Mouse (Mus musculus) small intestine, adult 2 months (tissue): ENCODE data around the gene Tspan9. TPM values are rescaled to one million over a fixed set of nuclear protein-coding genes. Genes with fewer than 3 reads are reported as not detected.

Experiments used
- H3K27ac ChIP-seq: fragments of 200-500 bp; 2 replicates; pipeline ENCODE4 v1.5.1; 2012; ENCODE audit warnings: low read depth, low read length, control low read depth, inconsistent platforms; ENCODE audit not compliant: insufficient read depth
- H3K27me3 ChIP-seq: fragments of 200-500 bp; 2 replicates; pipeline ENCODE4 v1.6.1; 2012; ENCODE audit warnings: mild to moderate bottlenecking, moderate library complexity, low read length, inconsistent platforms; ENCODE audit not compliant: control insufficient read depth, insufficient read depth
- H3K36me3 ChIP-seq: fragments of 200-500 bp; 2 replicates; pipeline ENCODE4 v1.6.1; 2012; ENCODE audit warnings: mild to moderate bottlenecking, low read length, control low read depth, inconsistent platforms; ENCODE audit not compliant: control insufficient read depth, insufficient read depth
- H3K4me1 ChIP-seq: fragments of 200-500 bp; 2 replicates; pipeline ENCODE4 v1.6.1; 2012; ENCODE audit warnings: low read length, inconsistent platforms, mixed read lengths; ENCODE audit not compliant: control insufficient read depth, insufficient read depth, insufficient read length
- H3K4me3 ChIP-seq: fragments of 200-500 bp; 2 replicates; pipeline ENCODE4 v1.5.1; 2012; ENCODE audit warnings: low read depth, mild to moderate bottlenecking, control low read depth, inconsistent platforms, low read length, moderate library complexity
- CTCF ChIP-seq: fragments of 200-500 bp; IDR thresholded peaks from 2 replicates; pipeline ENCODE4 v1.5.1; 2012; ENCODE audit warnings: low read depth, mild to moderate bottlenecking, control low read depth, inconsistent platforms, low read length, moderate library complexity, mixed read lengths; ENCODE audit not compliant: insufficient replicate concordance, insufficient read length; ENCODE audit errors: extremely low read depth
- POLR2A ChIP-seq: fragments of 200-500 bp; IDR thresholded peaks from 2 replicates; pipeline ENCODE4 v1.6.1; 2012; ENCODE audit warnings: low read depth, mild to moderate bottlenecking, control low read depth, inconsistent platforms, low read length, moderate library complexity
- WGBS: fragments of 180-500 bp; shearing (Covaris S2); methylation state at CpG from one replicate; pipeline ENCODE4 v1.1.7; 2018; 5-methylcytosine and 5-hydroxymethylcytosine counted together
- polyA plus RNA-seq: library from polyadenylated mRNA; depleted of rRNA; stranded (reverse); fragments of >200 nt; gene quantifications from 2 replicates; pipeline ENCODE4 v1.2.3, GENCODE M21; 2012

Tspan9 gene
- polyA plus RNA-seq, 1 experiment = 20.6 TPM

GRCm38 (mm10) chr6:128103874-128104273, 39.5 kb downstream of the Tspan9 start:
- H3K4me1 ChIP-seq = 0 out of 2 replicates have a peak, but pooled peaks cover 2% of the 10 kb centered on the region
- H3K27ac ChIP-seq = no peak overlapping the region
- 56% methylated on average over 5 of the region's 5 CpGs for WGBS

GRCm38 (mm10) chr6:128102296-128102999, 40.9 kb downstream of the Tspan9 start:
- Histone ChIP-seq H3K36me3 (no peaks in the 10 kb centered on the region), H3K27me3 (no peaks in the 10 kb centered on the region), H3K27ac (peak overlapping the region; percentile 13; the same call in 1 of the 2 replicates), H3K4me1 (0 out of 2 replicates have a peak, but pooled peaks cover 2% of the 10 kb centered on the region), H3K4me3 (no peak overlapping the region)
- 54% methylated on average over 6 of the region's 6 CpGs for WGBS
- TF ChIP-seq POLR2A (no peak), CTCF (no peak)

More at GRCm38 (mm10) chr6:128103874-128104273, 39.5 kb downstream of the Tspan9 start:
- no peak for TF ChIP-seq POLR2A
- TF ChIP-seq CTCF = no peak
- Histone ChIP-seq H3K4me3 (no peak overlapping the region), H3K36me3 (no peaks in the 10 kb centered on the region), H3K27me3 (no peaks in the 10 kb centered on the region)

GRCm38 (mm10) chr6:128099871-128100270, 43.5 kb downstream of the Tspan9 start:
- 79% methylated on average over 5 of the region's 5 CpGs for WGBS
- Histone ChIP-seq H3K36me3 (no peaks in the 10 kb centered on the region), H3K4me3 (no peak overlapping the region), H3K27ac (no peak overlapping the region), H3K4me1 (no peaks in the 10 kb centered on the region), H3K27me3 (no peaks in the 10 kb centered on the region)
- peak; percentile 51; the same call in 1 of the 2 replicates for TF ChIP-seq CTCF
- no peak for TF ChIP-seq POLR2A

- 73% methylated on average over 9 of the region's 9 CpGs for WGBS
- Histone ChIP-seq H3K27ac (no peak overlapping the region), H3K27me3 (no peaks in the 10 kb centered on the region)
These were observed 44.2 kb downstream of the Tspan9 start for GRCm38 (mm10) chr6:128099190-128099589.

GRCm38 (mm10) chr6:128096521-128096920, 46.9 kb downstream of the Tspan9 start:
- Histone ChIP-seq H3K4me1 (no peaks in the 10 kb centered on the region), H3K27me3 (no peaks in the 10 kb centered on the region), H3K36me3 (no peaks in the 10 kb centered on the region), H3K4me3 (no peak overlapping the region), H3K27ac (no peak overlapping the region)
- WGBS = 81% methylated on average over 7 of the region's 7 CpGs
- TF ChIP-seq POLR2A (no peak), CTCF (no peak)

More at GRCm38 (mm10) chr6:128099190-128099589, 44.2 kb downstream of the Tspan9 start:
- no peak overlapping the region for H3K4me3 ChIP-seq
- no peaks in the 10 kb centered on the region for H3K4me1 ChIP-seq
- H3K36me3 ChIP-seq = no peaks in the 10 kb centered on the region
- TF ChIP-seq CTCF = no peak
- no peak for TF ChIP-seq POLR2A

- H3K4me3 ChIP-seq = no peak overlapping the region
- no peaks in the 10 kb centered on the region for H3K27me3 ChIP-seq
- TF ChIP-seq POLR2A = no peak
- TF ChIP-seq CTCF = no peak
- WGBS = 69% methylated on average over 8 of the region's 8 CpGs
- no peaks in the 10 kb centered on the region for H3K4me1 ChIP-seq
- no peak overlapping the region for H3K27ac ChIP-seq
- H3K36me3 ChIP-seq = no peaks in the 10 kb centered on the region
These were observed 47.5 kb downstream of the Tspan9 start for GRCm38 (mm10) chr6:128095906-128096305.

GRCm38 (mm10) chr6:128095131-128095530, 48.3 kb downstream of the Tspan9 start:
- Histone ChIP-seq H3K27ac (no peak overlapping the region), H3K27me3 (no peaks in the 10 kb centered on the region), H3K36me3 (no peaks in the 10 kb centered on the region), H3K4me1 (no peaks in the 10 kb centered on the region), H3K4me3 (no peak overlapping the region)
- TF ChIP-seq CTCF = no peak
- no peak for TF ChIP-seq POLR2A
- 92% methylated on average over 10 of the region's 10 CpGs for WGBS
